Mouse (Mus musculus): ENCODE measurements around the gene Dop1a.
"Not testable (repeated sequence)": the region's sequence is repeated elsewhere in the genome, so short reads cannot be mapped to it uniquely, and the experiment has no call there.

Gene Dop1a

DNA sequence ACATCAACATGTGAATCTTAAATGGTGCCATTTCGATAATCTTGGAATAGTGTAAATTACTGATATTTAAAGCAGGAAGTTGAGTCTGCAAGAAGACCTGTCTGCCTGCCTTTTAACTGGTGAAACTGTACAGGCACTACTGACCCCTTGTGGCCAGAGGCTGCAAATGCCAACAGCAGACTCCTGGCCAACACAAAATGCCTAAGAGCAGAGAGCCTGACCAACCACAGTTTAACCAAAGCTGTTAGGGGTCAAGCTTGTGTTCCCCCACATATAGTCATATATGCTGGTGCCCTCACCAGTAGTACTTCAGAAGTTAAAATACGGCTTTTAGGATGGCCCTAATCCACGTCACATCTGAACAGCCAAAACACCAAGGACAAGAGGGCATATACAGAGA is 116.8 kb downstream of the Dop1a start:
- DNase-seq: peak; percentile 79 to 83

DNA sequence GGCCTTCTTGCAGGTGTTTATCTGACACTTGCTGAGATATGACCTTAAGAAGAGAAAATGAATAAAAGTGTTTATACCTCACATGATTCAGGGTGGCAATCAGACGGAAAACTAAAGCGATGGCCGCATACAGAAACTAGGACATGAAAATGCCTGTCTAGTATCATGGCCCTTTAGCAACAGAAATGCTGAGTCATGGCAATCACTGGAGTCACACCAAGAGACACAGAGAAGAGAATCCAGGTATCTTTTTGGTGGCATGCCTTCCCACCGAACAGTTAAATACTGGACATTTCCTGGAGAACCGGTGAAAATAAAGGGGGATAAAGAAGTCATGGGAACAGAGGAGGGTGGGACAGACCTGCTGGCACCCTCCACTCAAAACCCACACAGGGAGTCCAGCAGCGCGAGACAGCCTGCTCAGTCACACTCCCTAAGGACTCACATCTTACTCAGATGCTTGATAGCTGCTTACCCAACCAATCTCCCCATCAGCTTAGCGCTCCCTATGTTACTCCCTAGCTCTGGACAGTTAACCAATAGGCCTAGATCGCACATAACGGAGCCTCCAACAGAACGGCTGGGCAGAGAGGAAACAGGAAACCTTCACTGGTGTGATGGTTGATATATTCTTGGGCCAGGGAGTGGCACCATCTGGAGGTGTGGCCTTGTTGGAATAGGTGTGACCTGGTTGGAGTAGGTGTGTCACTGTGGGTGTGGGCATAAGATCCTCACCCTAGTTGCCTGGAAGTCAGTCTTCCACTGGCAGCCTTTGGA is 120.3 kb downstream of the Dop1a start:
- no peak for DNase-seq

DNA sequence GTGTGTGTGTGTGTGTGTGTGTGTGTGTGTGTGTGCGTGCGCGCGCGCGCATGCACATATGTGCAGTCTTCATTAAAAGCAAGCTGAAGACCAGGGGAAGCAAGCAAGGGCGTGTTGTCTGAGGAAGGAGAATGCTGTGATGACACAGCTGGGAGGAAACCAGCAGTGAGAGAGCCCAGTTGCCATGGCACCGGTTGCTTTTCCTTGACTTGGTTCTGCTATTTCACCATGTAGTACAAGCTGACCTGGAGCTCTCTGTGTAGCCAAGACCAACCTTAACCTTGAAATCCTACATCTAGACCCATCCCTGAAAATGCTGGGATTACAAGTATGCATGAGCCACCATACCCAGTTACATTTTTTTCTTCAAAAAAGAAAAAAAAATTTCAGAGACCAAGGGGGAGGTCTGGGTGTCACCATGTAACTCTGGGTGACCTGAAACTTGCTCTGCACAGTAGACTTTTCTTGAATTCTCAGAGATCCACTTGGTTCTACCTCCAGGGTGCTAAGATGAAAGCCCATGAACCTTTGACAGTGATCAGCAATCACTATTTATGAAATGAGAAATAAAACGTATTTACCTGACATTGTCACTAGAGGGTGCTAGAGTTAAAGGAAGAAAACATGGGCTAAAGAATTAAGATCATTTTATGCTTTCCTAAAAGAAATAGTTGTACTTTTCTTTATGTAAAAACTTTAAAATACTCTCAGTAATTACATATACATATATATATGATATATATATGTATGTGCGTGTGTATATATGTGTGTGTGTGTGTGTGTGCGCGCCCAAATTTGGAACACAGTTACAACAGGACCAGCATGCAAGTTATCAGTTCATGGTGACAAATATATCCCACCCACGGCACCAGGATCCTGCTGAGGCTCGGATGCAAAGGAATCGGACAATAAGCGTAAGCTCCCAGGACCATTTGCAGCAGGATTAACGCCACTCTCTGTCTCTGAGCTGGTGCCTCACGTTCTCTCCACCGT is 126.0 kb downstream of the Dop1a start:
- no peak for DNase-seq

DNA sequence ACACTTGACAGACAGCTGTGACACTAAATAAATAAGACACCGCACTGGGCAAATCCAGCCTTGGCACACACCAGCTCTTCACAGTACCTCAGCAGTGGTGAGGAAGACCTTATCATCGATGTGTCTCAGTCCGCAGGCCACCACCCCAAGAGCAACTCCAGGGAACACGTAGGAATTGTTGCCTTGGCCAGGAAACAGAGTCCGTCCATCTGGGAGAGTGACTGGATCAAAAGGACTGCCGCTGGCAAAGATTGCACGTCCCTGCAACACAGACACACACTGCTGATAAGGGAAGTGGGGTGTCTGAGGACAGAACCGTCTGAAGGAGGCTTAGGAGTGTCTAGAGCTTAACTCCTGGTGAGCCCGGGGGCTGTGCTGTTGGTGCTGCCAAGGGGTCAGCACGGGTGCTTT is 127.4 kb downstream of the Dop1a start:
- DNase-seq: not testable (repeated sequence)

DNA sequence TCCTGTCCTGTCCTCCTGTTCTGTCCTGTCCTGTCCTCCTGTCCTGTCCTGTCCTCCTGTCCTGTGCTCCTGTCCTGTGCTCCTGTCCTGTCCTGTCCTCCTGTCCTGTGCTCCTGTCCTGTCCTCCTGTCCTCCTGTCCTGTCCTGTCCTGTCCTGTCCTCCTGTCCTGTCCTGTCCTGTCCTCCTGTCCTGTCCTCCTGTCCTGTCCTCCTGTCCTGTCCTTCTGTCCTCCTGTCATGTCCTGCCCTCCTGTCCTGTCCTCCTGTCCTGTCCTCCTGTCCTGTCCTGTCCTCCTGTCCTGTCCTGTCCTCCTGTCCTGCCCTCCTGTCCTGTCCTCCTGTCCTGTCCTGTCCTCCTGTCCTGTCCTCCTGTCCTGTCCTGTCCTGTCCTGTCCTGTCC is 130.0 kb downstream of the Dop1a start:
- not testable (repeated sequence) for DNase-seq

DNA sequence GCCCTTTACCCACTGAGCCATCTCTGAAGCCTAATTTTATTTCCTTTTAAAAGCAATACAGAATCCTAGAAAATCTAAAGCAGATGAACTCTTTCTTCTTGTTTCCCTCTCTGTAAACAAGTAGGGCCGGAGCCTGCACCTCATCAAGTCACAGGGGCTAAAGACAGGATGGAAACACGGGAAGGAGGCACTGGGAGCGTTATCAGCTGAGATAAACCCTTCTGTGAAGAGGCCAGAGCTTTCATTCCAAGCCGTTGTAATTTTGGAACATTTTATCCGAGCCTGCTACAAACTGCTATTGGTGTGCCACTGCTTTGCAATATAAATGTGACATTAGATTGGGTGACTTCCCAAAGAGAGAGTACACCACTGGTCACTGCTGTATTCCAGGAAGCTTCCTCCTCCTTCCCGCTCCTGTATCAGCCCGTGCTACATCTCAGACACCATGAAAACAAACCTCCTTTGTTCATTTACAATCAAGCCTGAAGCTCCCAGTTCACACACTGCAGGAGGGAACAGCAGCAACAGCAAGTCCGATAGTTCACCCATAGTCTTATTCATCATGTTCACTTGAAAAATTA is 132.9 kb downstream of the Dop1a start:
- DNase-seq: no peak

Measured in kidney, postnatal 4 days (tissue).